Mouse (Mus musculus) limb, embryonic 15.5 days (tissue): ENCODE results near the gene Gal3st1. TPM values are rescaled to one million over a fixed set of nuclear protein-coding genes. Genes with fewer than 3 reads are reported as not detected.

Experiments used
- ATAC-seq: fragments of 200-750 bp; cut with Nextera tagmentation; 2 replicates; pipeline ENCODE4 v1.8.0; 2017; ENCODE audit warnings: low read depth, moderate TSS enrichment; ENCODE audit not compliant: insufficient number of reproducible peaks, low FRiP score, low TSS enrichment
- H3K27ac ChIP-seq: fragments of 300-500 bp; sonication (generic); 2 replicates; pipeline ENCODE4 v1.5.1; 2015; ENCODE audit warnings: moderate library complexity, mild to moderate bottlenecking, inconsistent platforms
- H3K27me3 ChIP-seq: fragments of 300-500 bp; sonication (generic); 2 replicates; pipeline ENCODE4 v1.6.1; 2015; ENCODE audit warnings: inconsistent platforms
- H3K36me3 ChIP-seq: fragments of 300-500 bp; sonication (generic); 2 replicates; pipeline ENCODE4 v1.6.1; 2015; ENCODE audit warnings: inconsistent platforms
- H3K4me1 ChIP-seq: fragments of 300-500 bp; sonication (generic); 2 replicates; pipeline ENCODE4 v1.6.1; 2015; ENCODE audit warnings: inconsistent platforms
- H3K4me2 ChIP-seq: fragments of 300-500 bp; sonication (generic); 2 replicates; pipeline ENCODE4 v1.6.1; 2015; ENCODE audit warnings: mild to moderate bottlenecking, inconsistent platforms
- H3K4me3 ChIP-seq: fragments of 300-500 bp; sonication (generic); 2 replicates; pipeline ENCODE4 v1.5.1; 2015; ENCODE audit warnings: mild to moderate bottlenecking, inconsistent platforms
- H3K9ac ChIP-seq: fragments of 300-500 bp; sonication (generic); 2 replicates; pipeline ENCODE4 v1.6.1; 2015; ENCODE audit warnings: inconsistent platforms
- H3K9me3 ChIP-seq: fragments of 300-500 bp; sonication (generic); 2 replicates; pipeline ENCODE4 v1.6.1; 2016; ENCODE audit warnings: inconsistent platforms
- WGBS: fragments of 180-500 bp; shearing (Covaris S2); methylation state at CpG from one replicate; pipeline ENCODE4 v1.1.7; 2015; 5-methylcytosine and 5-hydroxymethylcytosine counted together
- polyA plus RNA-seq: library from polyadenylated mRNA; unstranded; fragments of >200 nt; fragmentation: Nextera tagmentation; extraction: Ambion mirVana; gene quantifications from 2 replicates; pipeline ENCODE4 v1.2.1, GENCODE M21; 2015

Gene Gal3st1
- polyA plus RNA-seq, 1 experiment from 2014 or later: 2.6 TPM

- no peak overlapping the region for H3K9ac ChIP-seq
- H3K4me3 ChIP-seq: no peak overlapping the region
- peaks cover 10% of the 10 kb centered on the region; the same call in 1 of the 2 replicates for H3K27me3 ChIP-seq
- no peak overlapping the region for H3K4me2 ChIP-seq
- ATAC-seq: no peak
- H3K36me3 ChIP-seq: no peaks in the 10 kb centered on the region
- H3K27ac ChIP-seq: no peak overlapping the region
- no peaks in the 10 kb centered on the region for H3K4me1 ChIP-seq
- WGBS: 79% methylated on average over 6 of the region's 6 CpGs
- no peaks in the 10 kb centered on the region for H3K9me3 ChIP-seq
Observed at GRCm38 (mm10) chr11:4035916-4036315, 52.5 kb downstream of the Gal3st1 start.

GRCm38 (mm10) chr11:4036365-4037084, 53.1 kb downstream of the Gal3st1 start:
- Histone ChIP-seq H3K9ac (no peak overlapping the region), H3K9me3 (no peaks in the 10 kb centered on the region), H3K27ac (no peak overlapping the region), H3K27me3 (peaks cover 4% of the 10 kb centered on the region; the same call in 1 of the 2 replicates), H3K36me3 (no peaks in the 10 kb centered on the region), H3K4me2 (no peak overlapping the region), H3K4me3 (no peak overlapping the region), H3K4me1 (no peaks in the 10 kb centered on the region)
- WGBS: 63% methylated on average over 9 of the region's 9 CpGs
- ATAC-seq: no peak

GRCm38 (mm10) chr11:4039951-4040350, 56.5 kb downstream of the Gal3st1 start:
- no peaks in the 10 kb centered on the region for H3K9me3 ChIP-seq
- H3K36me3 ChIP-seq: no peaks in the 10 kb centered on the region
- no peak overlapping the region for H3K9ac ChIP-seq
- H3K27ac ChIP-seq: no peak overlapping the region
- H3K4me3 ChIP-seq: no peak overlapping the region
- 86% methylated on average over 4 of the region's 4 CpGs for WGBS
- H3K4me1 ChIP-seq: no peaks in the 10 kb centered on the region
- no peak overlapping the region for H3K4me2 ChIP-seq
- no peaks in the 10 kb centered on the region for H3K27me3 ChIP-seq
- no peak for ATAC-seq

GRCm38 (mm10) chr11:4041123-4041625, 57.7 kb downstream of the Gal3st1 start:
- ATAC-seq: no peak
- Histone ChIP-seq H3K36me3 (no peaks in the 10 kb centered on the region), H3K9me3 (no peaks in the 10 kb centered on the region), H3K4me3 (no peak overlapping the region), H3K4me1 (no peaks in the 10 kb centered on the region), H3K4me2 (no peak overlapping the region), H3K9ac (no peak overlapping the region), H3K27me3 (no peaks in the 10 kb centered on the region), H3K27ac (no peak overlapping the region)
- WGBS: 83% methylated on average over 6 of the region's 6 CpGs

GRCm38 (mm10) chr11:4043081-4043480, 59.6 kb downstream of the Gal3st1 start:
- Histone ChIP-seq H3K4me1 (no peaks in the 10 kb centered on the region), H3K36me3 (no peaks in the 10 kb centered on the region), H3K9ac (no peak overlapping the region), H3K27me3 (no peaks in the 10 kb centered on the region), H3K9me3 (no peaks in the 10 kb centered on the region), H3K4me2 (no peak overlapping the region), H3K4me3 (no peak overlapping the region), H3K27ac (no peak overlapping the region)
- ATAC-seq: no peak
- 84% methylated on average over 7 of the region's 7 CpGs for WGBS

- WGBS: 58% methylated on average over 5 of the region's 5 CpGs
- H3K4me2 ChIP-seq: no peak overlapping the region
- no peaks in the 10 kb centered on the region for H3K36me3 ChIP-seq
- no peak overlapping the region for H3K27ac ChIP-seq
- no peak overlapping the region for H3K9ac ChIP-seq
- no peak overlapping the region for H3K4me3 ChIP-seq
- no peak for ATAC-seq
- H3K4me1 ChIP-seq: no peaks in the 10 kb centered on the region
- H3K9me3 ChIP-seq: no peaks in the 10 kb centered on the region
- H3K27me3 ChIP-seq: no peaks in the 10 kb centered on the region
Observed at GRCm38 (mm10) chr11:4046526-4046925, 63.1 kb downstream of the Gal3st1 start.

GRCm38 (mm10) chr11:4047766-4048165, 64.3 kb downstream of the Gal3st1 start:
- no peak overlapping the region for H3K4me3 ChIP-seq
- H3K36me3 ChIP-seq: no peaks in the 10 kb centered on the region
- no peaks in the 10 kb centered on the region for H3K27me3 ChIP-seq
- no peaks in the 10 kb centered on the region for H3K9me3 ChIP-seq
- H3K4me2 ChIP-seq: no peak overlapping the region
- H3K4me1 ChIP-seq: no peaks in the 10 kb centered on the region
- WGBS: 97% methylated on average over 2 of the region's 2 CpGs
- no peak overlapping the region for H3K27ac ChIP-seq
- no peak for ATAC-seq
- H3K9ac ChIP-seq: no peak overlapping the region

- H3K4me2 ChIP-seq: no peak overlapping the region
- H3K36me3 ChIP-seq: no peaks in the 10 kb centered on the region
- 86% methylated on average over 6 of the region's 6 CpGs for WGBS
- H3K4me3 ChIP-seq: no peak overlapping the region
- H3K9me3 ChIP-seq: no peaks in the 10 kb centered on the region
- no peak for ATAC-seq
- H3K27me3 ChIP-seq: no peaks in the 10 kb centered on the region
- no peak overlapping the region for H3K9ac ChIP-seq
- H3K4me1 ChIP-seq: no peaks in the 10 kb centered on the region
- H3K27ac ChIP-seq: no peak overlapping the region
Observed at GRCm38 (mm10) chr11:4048438-4048837, 65.0 kb downstream of the Gal3st1 start.

Other genes starting within 250 kb of the Gal3st1 start
- gene Osbp2, start 119.7 kb upstream of the Gal3st1 start, polyA plus RNA-seq: 0.77 and 0.78 TPM in 2 replicates
- 0.09 and 0.23 TPM in 2 replicates for gene 4921536K21Rik, start 88.5 kb upstream of the Gal3st1 start, polyA plus RNA-seq
- gene Dusp18, start 88.4 kb upstream of the Gal3st1 start, polyA plus RNA-seq: 7.6 and 9.0 TPM in 2 replicates
- 6.7 and 9.2 TPM in 2 replicates for gene Slc35e4, start 69.0 kb upstream of the Gal3st1 start, polyA plus RNA-seq
- gene Tcn2, start 51.5 kb upstream of the Gal3st1 start, polyA plus RNA-seq: 49.4 and 56.2 TPM in 2 replicates
- 76.6 and 77.4 TPM in 2 replicates for gene Pes1, start 19.7 kb upstream of the Gal3st1 start, polyA plus RNA-seq
- gene 4930556J24Rik, start 6.9 kb upstream of the Gal3st1 start, polyA plus RNA-seq: 0.15 TPM in 1 of 2 replicates, not detected in the other
- 0.67 and 1.1 TPM in 2 replicates for gene Sec14l4, start 47.8 kb downstream of the Gal3st1 start, polyA plus RNA-seq
- not detected in 2 replicates for gene Sec14l3, start 81.2 kb downstream of the Gal3st1 start, polyA plus RNA-seq
- gene Mtfp1, start 111.8 kb downstream of the Gal3st1 start, polyA plus RNA-seq: 5.5 and 6.1 TPM in 2 replicates
- gene Sec14l2, start 139.8 kb downstream of the Gal3st1 start, polyA plus RNA-seq: 1.9 and 2.0 TPM in 2 replicates
- 30.8 and 35.5 TPM in 2 replicates for gene Rnf215, start 151.6 kb downstream of the Gal3st1 start, polyA plus RNA-seq
- 10.9 and 12.3 TPM in 2 replicates for gene Ccdc157, start 176.7 kb downstream of the Gal3st1 start, polyA plus RNA-seq
- gene Sf3a1, start 176.7 kb downstream of the Gal3st1 start, polyA plus RNA-seq: 44.9 and 45.2 TPM in 2 replicates
- 58.7 and 61.9 TPM in 2 replicates for gene Tbc1d10a, start 203.2 kb downstream of the Gal3st1 start, polyA plus RNA-seq
- gene Castor1, start 234.6 kb downstream of the Gal3st1 start, polyA plus RNA-seq: 15.2 and 20.6 TPM in 2 replicates